Mouse (Mus musculus): ENCODE data around the gene Mmp24.

Gene Mmp24

GRCm38 (mm10) chr2:155775685-155776263 lies 632 bp downstream of the Mmp24 start:
- peak; percentile 52 for DNase-seq (ENCODE audit: low read depth)

- DNase-seq (ENCODE audit: low read depth), result no peak
Measured at GRCm38 (mm10) chr2:155776824-155777687, 1.9 kb downstream of the Mmp24 start.

DNA sequence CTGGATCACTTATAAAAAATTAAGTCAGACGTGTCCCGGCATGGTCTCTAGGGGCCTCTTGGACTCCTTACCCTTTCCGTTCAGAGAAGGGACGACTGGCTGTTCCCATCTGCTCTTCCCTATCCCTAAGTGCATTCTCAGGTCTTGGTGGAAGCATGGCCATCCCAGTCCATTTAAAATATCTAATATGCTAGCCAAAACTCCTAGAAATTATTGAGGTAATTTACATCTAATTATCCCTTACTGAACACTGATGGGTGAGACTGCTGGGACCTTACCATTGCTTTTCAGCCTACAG lies 2.5 kb downstream of the Mmp24 start:
- DNase-seq (ENCODE audit: low read depth), result no peak

GRCm38 (mm10) chr2:155778004-155778403 lies 2.9 kb downstream of the Mmp24 start:
- no peak for DNase-seq (ENCODE audit: low read depth)

- DNase-seq (ENCODE audit: low read depth), result no peak
Measured at GRCm38 (mm10) chr2:155779066-155779465, 3.9 kb downstream of the Mmp24 start.

DNA sequence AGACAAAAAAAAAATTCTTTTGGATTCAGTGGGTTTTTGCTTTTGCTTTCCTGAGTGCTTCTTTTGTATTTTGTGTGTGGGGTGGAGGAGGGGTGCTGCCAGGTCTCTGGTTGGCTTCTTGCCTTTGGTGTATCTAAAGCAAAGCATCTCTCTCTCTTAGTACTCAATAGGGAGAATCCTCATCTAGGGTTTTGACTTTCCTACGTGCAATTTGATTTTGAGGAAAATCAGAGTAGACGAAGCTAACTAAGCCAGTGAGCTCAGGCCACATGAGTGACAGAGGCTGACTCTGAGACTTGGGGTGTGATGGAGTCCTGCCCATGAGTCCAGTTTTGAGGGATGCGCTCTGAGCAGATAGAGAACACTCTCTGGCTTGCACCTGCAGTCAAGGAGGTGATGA lies 4.4 kb downstream of the Mmp24 start:
- no peak for DNase-seq (ENCODE audit: low read depth)

GRCm38 (mm10) chr2:155784534-155784933 lies 9.4 kb downstream of the Mmp24 start:
- DNase-seq (ENCODE audit: low read depth), result no peak

- no peak for DNase-seq (ENCODE audit: low read depth)
Measured at GRCm38 (mm10) chr2:155786905-155787304, 11.8 kb downstream of the Mmp24 start.

- no peak for DNase-seq (ENCODE audit: low read depth)
Measured at GRCm38 (mm10) chr2:155787949-155788931, 13.1 kb downstream of the Mmp24 start.

DNA sequence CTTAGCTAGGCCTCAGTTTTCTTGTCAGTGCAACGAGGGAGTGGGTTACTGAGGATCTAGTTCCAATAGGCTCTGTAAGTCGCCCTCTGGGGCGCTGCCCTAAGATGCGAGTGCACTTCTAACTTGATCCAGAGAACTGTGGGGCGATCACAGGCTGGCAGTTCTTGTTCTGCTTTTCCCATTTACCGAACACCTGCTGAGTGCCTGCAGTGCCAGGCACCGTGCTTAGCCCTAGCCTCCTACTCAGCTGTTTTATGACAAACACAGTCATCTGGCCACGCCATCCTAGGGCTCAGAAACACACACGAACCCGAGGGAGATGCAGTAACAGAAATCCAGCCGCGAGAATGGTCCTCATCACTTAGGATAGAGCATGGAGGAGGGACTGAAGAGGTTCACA lies 17.8 kb downstream of the Mmp24 start:
- DNase-seq (ENCODE audit: low read depth), result no peak

DNA sequence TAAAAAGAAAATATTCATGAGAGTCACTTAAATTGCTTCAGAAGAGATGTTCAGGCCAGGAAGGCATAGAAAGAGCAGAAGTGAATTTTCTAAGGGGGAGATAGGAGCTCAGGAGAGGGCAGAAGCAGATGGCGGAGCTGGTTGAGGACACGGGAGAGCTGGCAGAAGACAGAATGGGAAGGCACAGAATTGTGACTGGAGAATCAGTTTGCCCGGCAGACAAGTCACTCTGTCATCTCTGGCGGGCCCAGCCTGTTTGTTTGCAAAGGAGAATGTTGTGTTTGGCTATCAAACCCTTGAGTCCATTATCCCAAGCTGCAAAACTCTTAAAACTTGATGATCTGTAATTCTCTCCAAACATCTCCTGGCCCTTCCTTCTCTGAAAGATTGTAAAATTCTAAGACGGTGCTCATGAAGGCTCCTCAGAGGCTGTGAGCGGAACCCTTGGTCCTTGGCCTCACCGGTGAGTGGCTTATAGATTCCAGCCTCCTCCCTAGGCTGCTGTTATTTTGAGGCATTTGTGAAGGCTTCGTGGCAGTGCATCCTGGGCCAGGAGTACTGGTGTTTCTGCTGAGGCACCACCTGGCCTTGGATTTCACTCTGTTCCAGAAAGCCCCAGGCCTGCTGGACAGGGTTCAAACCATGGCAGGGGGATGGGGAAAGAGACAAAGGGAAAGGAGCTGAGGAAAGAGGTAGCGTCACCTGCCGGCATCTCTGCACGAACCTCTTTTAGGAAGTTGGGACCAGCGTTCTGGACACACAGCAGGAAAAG lies 19.7 kb downstream of the Mmp24 start:
- DNase-seq (ENCODE audit: low read depth), result no peak

GRCm38 (mm10) chr2:155798613-155799012 lies 23.5 kb downstream of the Mmp24 start:
- DNase-seq (ENCODE audit: low read depth), result no peak

DNA sequence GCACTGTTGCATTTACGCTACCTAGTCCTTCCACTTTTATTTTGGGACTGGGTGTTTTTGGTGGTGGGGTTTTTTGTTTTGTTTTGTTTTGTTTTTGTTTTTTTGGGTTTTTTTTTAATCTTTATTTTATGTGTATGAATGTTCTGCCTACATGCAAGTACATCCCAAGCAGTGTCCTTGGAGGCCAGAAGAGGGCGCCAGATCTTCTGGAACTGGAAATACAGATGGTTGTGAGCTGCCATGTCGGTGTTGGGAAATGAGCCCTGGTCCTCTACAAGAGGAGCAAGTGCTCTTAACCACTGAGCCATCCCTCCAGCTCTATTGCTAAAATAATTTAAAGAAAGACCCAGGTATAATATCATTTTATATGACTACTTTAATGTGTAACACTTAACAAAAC lies 27.6 kb downstream of the Mmp24 start:
- DNase-seq (ENCODE audit: low read depth), result peak; percentile 65

DNA sequence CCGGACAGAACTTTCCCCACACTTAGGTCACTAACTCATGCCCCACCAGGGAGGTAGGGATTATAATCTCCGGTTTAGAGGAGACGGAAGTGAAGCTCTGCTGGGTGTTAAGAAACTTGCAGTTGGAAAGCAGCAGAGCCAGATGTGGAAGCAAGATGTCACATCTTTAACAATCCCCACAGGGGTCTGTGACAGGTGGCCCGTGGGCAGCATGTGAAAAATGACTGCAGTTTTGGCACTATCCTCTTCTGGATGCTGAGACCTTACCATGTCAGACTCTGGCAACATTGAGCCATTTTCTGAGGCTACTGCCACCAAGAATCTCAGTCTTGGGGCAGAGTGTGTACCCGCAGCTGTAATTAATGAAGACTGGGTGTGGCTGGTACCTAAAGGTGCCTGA lies 28.9 kb downstream of the Mmp24 start:
- DNase-seq (ENCODE audit: low read depth), result no peak

- DNase-seq (ENCODE audit: low read depth), result no peak
Measured at GRCm38 (mm10) chr2:155805231-155805924, 30.2 kb downstream of the Mmp24 start.

GRCm38 (mm10) chr2:155805925-155806255 lies 30.7 kb downstream of the Mmp24 start:
- no peak for DNase-seq (ENCODE audit: low read depth)

- no peak for DNase-seq (ENCODE audit: low read depth)
Measured at GRCm38 (mm10) chr2:155806548-155806947, 31.4 kb downstream of the Mmp24 start.

DNA sequence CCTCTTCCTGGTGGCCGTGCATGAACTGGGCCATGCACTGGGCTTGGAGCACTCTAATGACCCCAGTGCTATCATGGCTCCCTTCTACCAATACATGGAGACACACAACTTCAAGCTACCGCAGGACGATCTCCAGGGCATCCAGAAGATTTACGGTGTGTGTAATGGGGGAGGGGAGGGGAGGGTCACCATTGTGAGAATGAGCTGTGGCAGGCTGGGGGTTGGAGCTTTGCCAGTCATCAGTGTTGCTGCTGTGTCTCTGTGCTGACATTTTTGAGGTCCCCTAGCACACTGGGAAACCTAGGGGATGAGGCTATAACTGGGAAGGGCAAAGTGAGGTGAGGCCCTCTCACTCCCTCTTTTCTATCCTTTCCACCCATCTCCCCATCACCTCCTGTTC lies 32.3 kb downstream of the Mmp24 start:
- no peak for DNase-seq (ENCODE audit: low read depth)

- DNase-seq (ENCODE audit: low read depth), result no peak
Measured at GRCm38 (mm10) chr2:155809620-155810019, 34.5 kb downstream of the Mmp24 start.

GRCm38 (mm10) chr2:155811821-155812396 lies 36.8 kb downstream of the Mmp24 start:
- DNase-seq (ENCODE audit: low read depth), result peak; percentile 91

GRCm38 (mm10) chr2:155812637-155813036 lies 37.5 kb downstream of the Mmp24 start:
- no peak for DNase-seq (ENCODE audit: low read depth)
